9 mouse cellular contexts compared by ENCODE assay signal in the genomic region with DNA sequence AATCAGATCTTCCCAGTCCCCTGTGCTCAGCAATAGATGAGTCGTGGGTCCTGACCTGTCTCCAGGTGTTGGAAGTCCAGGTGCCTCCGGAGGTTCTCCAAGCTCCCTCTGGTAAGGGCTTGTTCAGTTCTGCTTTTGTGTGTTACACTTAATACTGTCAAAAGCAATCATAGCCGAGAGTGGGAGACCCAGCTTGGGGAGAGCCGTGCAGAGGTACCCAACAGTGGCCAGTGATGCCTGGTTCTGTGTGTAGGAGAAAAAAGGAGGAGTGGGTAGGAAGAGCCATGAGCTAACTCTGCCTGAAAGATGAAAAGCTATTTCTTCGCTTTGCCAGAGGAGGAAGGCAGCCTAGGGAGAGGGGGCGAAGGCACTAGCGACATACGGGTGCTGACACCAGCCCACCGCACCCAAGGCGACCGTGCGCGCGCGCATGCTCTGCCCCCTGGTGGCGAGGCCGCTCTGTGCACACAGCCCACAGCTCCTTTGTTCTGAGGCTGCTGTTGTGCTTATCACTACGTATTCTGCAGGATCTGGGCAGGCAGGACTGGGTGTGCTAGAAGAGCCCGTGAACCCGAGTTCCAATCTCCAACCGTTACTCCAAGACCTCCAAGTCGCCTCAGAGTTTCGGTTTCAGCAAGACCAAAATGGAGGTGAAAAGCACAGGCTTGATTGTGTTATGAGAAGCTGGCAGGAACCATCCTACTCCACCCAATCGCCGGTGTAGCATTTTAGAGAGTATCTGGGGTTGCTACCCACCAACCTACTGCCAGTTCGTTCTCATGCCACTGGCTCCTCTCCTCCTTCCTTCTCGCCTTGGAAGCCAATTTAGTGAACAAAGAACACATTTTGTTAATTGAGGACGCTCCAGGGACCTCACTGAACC. TPM values are rescaled to one million over a fixed set of nuclear protein-coding genes. Genes with fewer than 3 reads are reported as not detected.
DNase-seq lines count a peak whose midpoint lies in the region; ATAC-seq and TF ChIP-seq lines count a peak whose summit lies in the region.
"Had no signal": no experiment of that assay in that cellular context is flagged by ENCODE, and none has a peak within 500 bp of the region (broad histone marks: within the 10 kb centered on the region; RNA-seq: fewer than 3 reads in every experiment).

No protein-coding gene starts in this region.

- intact Hi-C loops in heart, postnatal 36 days (cut with DNase I): loop anchor here (1.0 to 5.0 kb wide), 2 partner anchors 162 to 485 kb away; a partner anchor contains a TSS

- ATAC-seq in cerebellum, adult (ENCODE audit: insufficient number of reproducible peaks, low FRiP score, low TSS enrichment): peak; percentile 86
- ATAC-seq in forebrain, embryonic 14.5 days: peak; percentile 84
- ATAC-seq in neutrophil, adult 5-6 weeks (ENCODE audit: extremely low read depth, insufficient number of reproducible peaks, low FRiP score, poor library complexity, severe bottlenecking): peak; percentile 41; the same call in 1 of the 2 replicates

- WGBS in forebrain, embryonic 14.5 days: 11% methylated on average over 28 of the region's 28 CpGs
- WGBS in lung, adult 2 months: 14% methylated on average over 28 of the region's 28 CpGs

- peak; percentile 85 for DNase-seq in ES-CJ7 (ENCODE audit: low read depth, low spot score)
- DNase-seq in forebrain, embryonic 14.5 days (ENCODE audit: low spot score): peak; percentile 91
- DNase-seq in heart, postnatal 36 days: peak; percentile 65 to 75
- DNase-seq in layer of hippocampus, adult 2 months (ENCODE audit: low spot score in 2 of 2): peak; percentile 84 to 94
- DNase-seq in lung, adult 2 months: peak; percentile 63
- DNase-seq in testis, postnatal 10 days (ENCODE audit: low spot score): peak; percentile 89

- peak overlapping the region; percentile 48 for H3K4me2 ChIP-seq in forebrain, embryonic 14.5 days (ENCODE audit: low read length)

- no peaks in the 10 kb centered on the region for H3K36me3 ChIP-seq in forebrain, embryonic 14.5 days (ENCODE audit: control insufficient read depth, insufficient read depth, low read length)

- peak overlapping the region; percentile 16; the same call in 1 of the 2 replicates for H3K4me3 ChIP-seq in forebrain, embryonic 14.5 days (ENCODE audit: low read depth, low read length)
- peak overlapping the region; percentile 30 for H3K4me3 ChIP-seq in layer of hippocampus, adult 2 months
- H3K4me3 ChIP-seq in lung, adult 2 months (replicated peaks; ENCODE audit: extremely low read depth, low read depth, low read length): no peak overlapping the region

- no peaks in the 10 kb centered on the region for H3K9me3 ChIP-seq in forebrain, embryonic 14.5 days (replicated peaks; ENCODE audit: control insufficient read depth, low read length)

- peaks cover 33% of the 10 kb centered on the region for H3K4me1 ChIP-seq in forebrain, embryonic 14.5 days (ENCODE audit: control insufficient read depth, insufficient read depth, low read length)
- H3K4me1 ChIP-seq in lung, adult 2 months (ENCODE audit: control insufficient read depth, insufficient read depth, low read length): no peaks in the 10 kb centered on the region

- peak; percentile 99 for TF ChIP-seq CTCF in layer of hippocampus, adult 2 months (conservative IDR thresholded peaks at IDR 0.05)
- TF ChIP-seq CTCF in lung, adult 2 months (IDR thresholded peaks at IDR 0.05; ENCODE audit: insufficient read depth, low read length): peak; percentile 68

- peak overlapping the region; percentile 58 for H3K9ac ChIP-seq in forebrain, embryonic 14.5 days (ENCODE audit: low read length)

- TF ChIP-seq POLR2A in lung, adult 2 months (IDR thresholded peaks at IDR 0.05; ENCODE audit: borderline replicate concordance, extremely low read depth, low read depth, low read length): no peak

- peak overlapping the region; percentile 90 for H3K27ac ChIP-seq in forebrain, embryonic 14.5 days (ENCODE audit: low read depth, low read length)
- H3K27ac ChIP-seq in layer of hippocampus, adult 2 months: peak overlapping the region; percentile 87

- no peaks in the 10 kb centered on the region for H3K27me3 ChIP-seq in forebrain, embryonic 14.5 days (replicated peaks; ENCODE audit: control insufficient read depth, insufficient read depth, low read length)

RNA-seq across cellular contexts. Expression of a gene that starts 37.9 kb away (rescaled TPM):
- not detected in 2 replicates for polyA plus RNA-seq in forebrain, embryonic 14.5 days (2014; fragmentation: Nextera tagmentation; extraction: Ambion mirVana)
- under 1 TPM in 1 of 2 experiments, not detected in 1; 0.11 TPM for total RNA-seq in heart, postnatal 36 days (2021)
- total RNA-seq in layer of hippocampus, adult 2 months (2021): not detected
- polyA plus RNA-seq in lung, adult 2 months (2012; rRNA removed): 1.4 and 2.3 TPM in 2 replicates
- total RNA-seq in neutrophil, adult 5-6 weeks (2017): 12.8 and 15.0 TPM in 2 replicates
- polyA plus RNA-seq: liver, embryonic 16.5 days had no signal

RNA-seq across cellular contexts. Expression of a gene that starts 43.1 kb away (rescaled TPM):
- polyA plus RNA-seq in forebrain, embryonic 14.5 days (2014; fragmentation: Nextera tagmentation; extraction: Ambion mirVana): 59.8 and 67.0 TPM in 2 replicates
- total RNA-seq in heart, postnatal 36 days (2021): 10 to 100 TPM; 11.1 to 12.2 TPM
- total RNA-seq in layer of hippocampus, adult 2 months (2021): 10 to 100 TPM; 20.6 to 22.4 TPM
- polyA plus RNA-seq in lung, adult 2 months (2012; rRNA removed): 12.5 and 16.5 TPM in 2 replicates
- total RNA-seq in neutrophil, adult 5-6 weeks (2017): 13.7 and 25.4 TPM in 2 replicates

RNA-seq across cellular contexts. Expression of a gene that starts 59.9 kb away (rescaled TPM):
- polyA plus RNA-seq in forebrain, embryonic 14.5 days (2014; fragmentation: Nextera tagmentation; extraction: Ambion mirVana): 9.9 and 13.7 TPM in 2 replicates
- 10 to 100 TPM; 24.3 to 25.1 TPM for total RNA-seq in heart, postnatal 36 days (2021)
- total RNA-seq in layer of hippocampus, adult 2 months (2021): 10 to 100 TPM; 13.4 to 13.8 TPM
- polyA plus RNA-seq in lung, adult 2 months (2012; rRNA removed): 183 and 195 TPM in 2 replicates
- total RNA-seq in neutrophil, adult 5-6 weeks (2017): 3.6 and 4.7 TPM in 2 replicates

Comparison
In these comparisons a context has a peak if more than half of its experiments do, and no peak if none do; other contexts are left out.
1. RNA of a gene that starts 37.9 kb away (total RNA-seq): 12.8 to 15.0 TPM in neutrophil, adult 5-6 weeks; 0.11 TPM in heart, postnatal 36 days and not detected in layer of hippocampus, adult 2 months; every median in the first group is over 10 times any median in the second.
2. Peak in every context shown above with its lines, with median percentiles within 50 percentile points of each other: DNase-seq and ATAC-seq.